Mouse (Mus musculus): ENCODE measurements around the gene Hoxd11.

DNA sequence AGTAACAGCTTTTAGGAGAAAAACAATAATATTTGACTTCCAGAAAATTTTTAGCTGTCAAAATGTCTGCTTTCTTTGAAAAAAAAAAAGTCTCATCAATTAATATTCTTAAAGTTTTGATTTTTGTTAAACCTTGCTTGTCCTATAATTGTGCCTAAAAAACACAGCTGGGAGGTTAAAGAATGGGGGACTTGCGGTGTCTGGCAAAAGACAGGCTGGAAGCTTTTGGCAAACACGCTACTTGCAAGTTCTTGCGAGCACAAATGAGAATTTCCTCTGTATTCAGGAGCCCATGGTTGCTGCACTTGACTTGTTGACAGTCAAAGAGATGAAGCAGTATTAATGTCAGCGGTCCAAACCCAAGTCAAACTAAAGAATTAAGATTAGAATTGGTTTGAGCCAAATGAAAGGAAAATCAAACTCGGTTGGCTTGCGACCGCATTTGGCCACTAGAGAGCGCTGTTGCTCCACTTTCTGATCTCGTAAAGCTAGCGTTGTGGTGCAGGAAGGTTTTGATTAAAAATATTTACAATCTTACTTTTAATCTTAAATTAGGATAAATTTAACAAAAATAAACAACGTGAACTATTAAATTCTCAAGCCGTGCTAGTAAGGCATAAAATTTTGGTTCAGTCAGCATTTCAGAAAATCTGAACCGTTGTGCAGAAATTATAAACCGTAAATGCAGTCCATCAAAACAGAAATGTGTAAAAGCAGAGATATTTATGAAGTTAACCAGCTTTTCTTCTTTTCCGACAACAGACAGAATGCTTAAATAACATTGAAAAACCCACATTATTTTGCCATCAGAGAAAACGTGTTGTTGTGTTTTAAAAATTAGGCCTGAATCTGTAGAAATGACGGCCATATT is 22.8 kb downstream of the Hoxd11 start:
- TF ChIP-seq POLR2A (IDR thresholded peaks at IDR 0.05; ENCODE audit: borderline replicate concordance, extremely low read depth, low read depth, low read length) (no peak), CTCF (IDR thresholded peaks at IDR 0.05; ENCODE audit: insufficient read depth, low read length) (peak; percentile 95)
